Comparison of ENCODE assay signal across 8 mouse cellular contexts in genomic region chr11:87725964-87726562, GRCm38 (mm10). TPM values are rescaled to one million over a fixed set of nuclear protein-coding genes. Genes with fewer than 3 reads are reported as not detected.
A peak's percentile ranks its signal among the peaks of the same experiment; 100 is the strongest.
DNase-seq lines count a peak whose midpoint lies in the region; ATAC-seq and TF ChIP-seq lines count a peak whose summit lies in the region.

No protein-coding gene starts in this region.

- no peak overlapping the region for H3K4me2 ChIP-seq in forebrain, embryonic 16.5 days (ENCODE audit: low read length)
- no peak overlapping the region for H3K4me2 ChIP-seq in forebrain, postnatal 0 days (ENCODE audit: low read depth)
- peak overlapping the region; percentile 62 for H3K4me2 ChIP-seq in liver, postnatal 0 days (ENCODE audit: low read depth, low read length)

- WGBS in forebrain, embryonic 10.5 days, result 26% methylated on average over 6 of the region's 6 CpGs
- 29% methylated on average over 6 of the region's 6 CpGs for WGBS in forebrain, embryonic 16.5 days
- WGBS in forebrain, postnatal 0 days, result 29% methylated on average over 6 of the region's 6 CpGs
- WGBS in liver, postnatal 0 days (ENCODE audit: insufficient replicate concordance), result 33% methylated on average over 6 of the region's 6 CpGs
- 43% methylated on average over 6 of the region's 6 CpGs for whole genome bisulfite sequencing in cerebellum, adult 2 months

- no peak for TF ChIP-seq POLR2A in cerebellum, adult 2 months (IDR thresholded peaks at IDR 0.05; ENCODE audit: borderline replicate concordance, insufficient read depth, low read length)

- ATAC-seq in forebrain, embryonic 16.5 days, result no peak
- ATAC-seq in CD4-positive, CD25-positive, alpha-beta regulatory T cell, adult 4 months, result peak; percentile 13
- peak; percentile 47; the same call in 1 of the 2 replicates for ATAC-seq in forebrain, postnatal 0 days
- ATAC-seq in liver, postnatal 0 days, result peak; percentile 95

- TF ChIP-seq CTCF in forebrain, postnatal 0 days (IDR thresholded peaks at IDR 0.05; ENCODE audit: low read depth), result no peak
- no peak for TF ChIP-seq CTCF in liver, postnatal 0 days (IDR thresholded peaks at IDR 0.05; ENCODE audit: low read depth)
- no peak for TF ChIP-seq CTCF in cerebellum, adult 2 months (IDR thresholded peaks at IDR 0.05; ENCODE audit: borderline replicate concordance, insufficient read depth, low read depth, low read length)

- DNase-seq in forebrain, embryonic 10.5 days (ENCODE audit: extremely low spot score, low spot score), result peak; percentile 37
- DNase-seq in forebrain, postnatal 0 days, result no peak
- DNase-seq in liver, postnatal 0 days, result peak; percentile 71
- DNase-seq in thymus, postnatal 36 days, result peak; percentile 76 to 84
- DNase-seq in gastrocnemius, postnatal 14 days, result no peak
- no peak for DNase-seq in cerebellum, adult 2 months

- TF ChIP-seq EP300 in liver, postnatal 0 days (IDR thresholded peaks at IDR 0.05; ENCODE audit: low read depth), result peak; percentile 99

- peak overlapping the region; percentile 15; the same call in 1 of the 2 replicates for H3K4me3 ChIP-seq in forebrain, embryonic 10.5 days
- no peak overlapping the region for H3K4me3 ChIP-seq in forebrain, embryonic 16.5 days (replicated peaks; ENCODE audit: low read length)
- no peak overlapping the region for H3K4me3 ChIP-seq in forebrain, postnatal 0 days (ENCODE audit: low read depth, low read length)
- no peak overlapping the region for H3K4me3 ChIP-seq in liver, postnatal 0 days (ENCODE audit: low read depth, low read length)
- H3K4me3 ChIP-seq in cerebellum, adult 2 months (replicated peaks; ENCODE audit: insufficient read depth, low read depth, low read length), result no peak overlapping the region

- H3K4me1 ChIP-seq in forebrain, embryonic 10.5 days, result peaks cover 39% of the 10 kb centered on the region
- no peaks in the 10 kb centered on the region for H3K4me1 ChIP-seq in forebrain, embryonic 16.5 days (replicated peaks; ENCODE audit: control insufficient read depth, insufficient read depth, low read length)
- no peaks in the 10 kb centered on the region for H3K4me1 ChIP-seq in forebrain, postnatal 0 days (ENCODE audit: insufficient read depth)
- peaks cover 36% of the 10 kb centered on the region for H3K4me1 ChIP-seq in liver, postnatal 0 days (ENCODE audit: insufficient read depth)
- H3K4me1 ChIP-seq in cerebellum, adult 2 months (ENCODE audit: control insufficient read depth, insufficient read depth, low read length), result no peaks in the 10 kb centered on the region

- H3K9me3 ChIP-seq in forebrain, embryonic 10.5 days, result no peaks in the 10 kb centered on the region
- H3K9me3 ChIP-seq in forebrain, embryonic 16.5 days (ENCODE audit: control insufficient read depth, low read length), result no peaks in the 10 kb centered on the region
- H3K9me3 ChIP-seq in forebrain, postnatal 0 days (ENCODE audit: low read length), result no peaks in the 10 kb centered on the region
- H3K9me3 ChIP-seq in liver, postnatal 0 days (ENCODE audit: low read length), result no peaks in the 10 kb centered on the region

- H3K27ac ChIP-seq in forebrain, embryonic 10.5 days, result peak overlapping the region; percentile 84
- H3K27ac ChIP-seq in forebrain, embryonic 16.5 days (ENCODE audit: low read length), result no peak overlapping the region
- no peak overlapping the region; the same call in 1 of the 2 replicates for H3K27ac ChIP-seq in forebrain, postnatal 0 days (ENCODE audit: low read depth, low read length)
- peak overlapping the region; percentile 93 for H3K27ac ChIP-seq in liver, postnatal 0 days (ENCODE audit: low read depth)
- H3K27ac ChIP-seq in cerebellum, adult 2 months (ENCODE audit: insufficient read depth, low read length), result no peak overlapping the region

- H3K9ac ChIP-seq in forebrain, embryonic 16.5 days (replicated peaks; ENCODE audit: low read depth, low read length), result no peak overlapping the region
- H3K9ac ChIP-seq in forebrain, postnatal 0 days, result no peak overlapping the region
- peak overlapping the region; percentile 62 for H3K9ac ChIP-seq in liver, postnatal 0 days (replicated peaks)

- H3K27me3 ChIP-seq in forebrain, embryonic 10.5 days (ENCODE audit: poor library complexity, severe bottlenecking), result 0 out of 2 replicates have a peak, but pooled peaks cover under 1% of the 10 kb centered on the region
- no peaks in the 10 kb centered on the region for H3K27me3 ChIP-seq in forebrain, embryonic 16.5 days (replicated peaks; ENCODE audit: control insufficient read depth, insufficient read depth, low read length)
- H3K27me3 ChIP-seq in forebrain, postnatal 0 days (ENCODE audit: insufficient read depth, low read length), result no peaks in the 10 kb centered on the region
- H3K27me3 ChIP-seq in liver, postnatal 0 days (ENCODE audit: insufficient read depth, low read length), result no peaks in the 10 kb centered on the region
- H3K27me3 ChIP-seq in cerebellum, adult 2 months (ENCODE audit: control insufficient read depth, insufficient read depth, low read length), result no peaks in the 10 kb centered on the region

- intact Hi-C loops in gastrocnemius, postnatal 14 days (cut with DNase I; ENCODE audit: low total_unique reads), result no loop called here

- H3K36me3 ChIP-seq in forebrain, embryonic 10.5 days (replicated peaks), result no peaks in the 10 kb centered on the region
- H3K36me3 ChIP-seq in forebrain, embryonic 16.5 days (ENCODE audit: control insufficient read depth, insufficient read depth), result no peaks in the 10 kb centered on the region
- no peaks in the 10 kb centered on the region for H3K36me3 ChIP-seq in forebrain, postnatal 0 days (ENCODE audit: insufficient read depth)
- H3K36me3 ChIP-seq in liver, postnatal 0 days (replicated peaks; ENCODE audit: insufficient read depth, low read length), result peaks cover 2% of the 10 kb centered on the region; the same call in 1 of the 2 replicates

RNA-seq across cellular contexts. Expression of gene Supt4a, which starts 11.3 kb away (rescaled TPM):
- 153 and 160 TPM in 2 replicates for polyA plus RNA-seq in forebrain, embryonic 10.5 days (2016; fragmentation: Nextera tagmentation; extraction: Ambion mirVana)
- 133 and 147 TPM in 2 replicates for polyA plus RNA-seq in forebrain, embryonic 16.5 days (2015; fragmentation: Nextera tagmentation; extraction: Ambion mirVana)
- polyA plus RNA-seq in CD4-positive, CD25-positive, alpha-beta regulatory T cell, adult 4 months (2017; shearing (Covaris generic)), result 100 to 1,000 TPM; 346 to 405 TPM
- total RNA-seq in forebrain, postnatal 0 days (2014; rRNA removed), result 64.9 and 78.5 TPM in 2 replicates
- 141 and 159 TPM in 2 replicates for polyA plus RNA-seq in forebrain, postnatal 0 days (2015; fragmentation: Nextera tagmentation; extraction: Ambion mirVana)
- polyA plus RNA-seq in liver, postnatal 0 days (2015; fragmentation: Nextera tagmentation; extraction: Ambion mirVana), result 114 and 120 TPM in 2 replicates
- 10 to 100 TPM; 30.8 to 36.4 TPM for total RNA-seq in gastrocnemius, postnatal 14 days (2021)
- polyA plus RNA-seq in cerebellum, adult 2 months (2012; rRNA removed), result 155 and 158 TPM in 2 replicates

RNA-seq across cellular contexts. Expression of gene Tspoap1, which starts 34.3 kb away (rescaled TPM):
- polyA plus RNA-seq in forebrain, embryonic 10.5 days (2016; fragmentation: Nextera tagmentation; extraction: Ambion mirVana), result 11.0 and 11.1 TPM in 2 replicates
- polyA plus RNA-seq in forebrain, embryonic 16.5 days (2015; fragmentation: Nextera tagmentation; extraction: Ambion mirVana), result 26.4 and 47.4 TPM in 2 replicates
- polyA plus RNA-seq in CD4-positive, CD25-positive, alpha-beta regulatory T cell, adult 4 months (2017; shearing (Covaris generic)), result 1 to 10 TPM; 3.1 to 3.7 TPM
- 119 and 199 TPM in 2 replicates for total RNA-seq in forebrain, postnatal 0 days (2014; rRNA removed)
- polyA plus RNA-seq in forebrain, postnatal 0 days (2015; fragmentation: Nextera tagmentation; extraction: Ambion mirVana), result 10.5 and 20.1 TPM in 2 replicates
- polyA plus RNA-seq in liver, postnatal 0 days (2015; fragmentation: Nextera tagmentation; extraction: Ambion mirVana), result 0.59 and 1.2 TPM in 2 replicates
- under 1 TPM; 0.04 TPM for total RNA-seq in gastrocnemius, postnatal 14 days (2021)
- polyA plus RNA-seq in cerebellum, adult 2 months (2012; rRNA removed), result 198 TPM in 2 replicates

Comparison
In these comparisons a context has a peak if more than half of its experiments do, and no peak if none do; other contexts are left out.
1. DNase-seq: peak in forebrain, embryonic 10.5 days (single experiment), liver, postnatal 0 days (single experiment) and thymus, postnatal 36 days (2 of 2); none in forebrain, postnatal 0 days (single experiment), gastrocnemius, postnatal 14 days (single experiment) and cerebellum, adult 2 months (0 of 2).
2. H3K27ac ChIP-seq: peak in forebrain, embryonic 10.5 days (single experiment) and liver, postnatal 0 days (single experiment); none in forebrain, embryonic 16.5 days (single experiment), forebrain, postnatal 0 days (single experiment) and cerebellum, adult 2 months (single experiment).